8 mouse cellular contexts compared by ENCODE assay signal in the genomic region with DNA sequence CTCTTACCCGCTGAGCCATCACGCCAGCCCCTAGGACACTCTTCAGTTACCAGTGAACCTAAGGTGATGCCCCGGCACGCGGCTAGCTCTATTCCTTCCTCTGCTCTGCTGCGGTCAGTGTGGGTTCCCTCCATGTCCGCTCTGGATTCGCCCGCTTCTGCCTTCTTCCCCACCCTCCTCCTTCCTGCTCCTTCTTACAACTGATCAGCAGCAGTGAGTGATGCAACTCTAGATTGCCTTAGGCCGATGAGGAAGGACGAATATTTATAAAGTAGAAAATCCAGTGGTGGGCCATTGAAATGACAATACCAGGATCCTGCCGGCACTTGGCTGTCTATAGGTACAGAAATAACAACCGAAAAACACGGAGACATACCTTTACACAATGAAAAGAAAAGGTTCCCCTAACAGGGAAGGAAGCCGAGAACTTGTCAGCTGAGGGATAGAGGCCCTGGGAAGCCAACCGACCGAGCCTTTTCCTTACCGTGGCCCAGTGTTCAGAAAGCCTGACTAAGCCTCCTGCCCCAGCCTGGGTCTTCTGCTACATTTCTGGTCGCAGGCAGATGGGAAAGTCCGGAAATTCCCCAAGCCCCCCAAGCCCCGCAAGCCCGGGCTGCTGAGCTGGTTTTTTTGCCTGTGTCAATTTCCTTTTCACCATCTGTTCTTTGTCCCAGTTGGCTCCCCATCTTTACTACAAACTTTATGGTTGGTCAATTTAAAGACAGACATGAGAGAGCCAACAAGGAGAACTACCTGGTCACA. TPM values are rescaled to one million over a fixed set of nuclear protein-coding genes. Genes with fewer than 3 reads are reported as not detected.
DNase-seq lines count a peak whose midpoint lies in the region; ATAC-seq lines count a peak whose summit lies in the region.

No protein-coding gene starts in this region.

- H3K4me1 ChIP-seq in embryonic facial prominence, embryonic 13.5 days: peaks cover 20% of the 10 kb centered on the region
- H3K4me1 ChIP-seq in hindbrain, embryonic 14.5 days (replicated peaks; ENCODE audit: control insufficient read depth, insufficient read depth, low read length): peaks cover 13% of the 10 kb centered on the region; the same call in 1 of the 2 replicates
- peaks cover 18% of the 10 kb centered on the region for H3K4me1 ChIP-seq in lung, embryonic 16.5 days (replicated peaks; ENCODE audit: control insufficient read depth, insufficient read depth, low read length)
- peaks cover 24% of the 10 kb centered on the region for H3K4me1 ChIP-seq in stomach, embryonic 15.5 days

- peak overlapping the region; percentile 64 for H3K9ac ChIP-seq in embryonic facial prominence, embryonic 13.5 days
- H3K9ac ChIP-seq in hindbrain, embryonic 14.5 days: peak overlapping the region; percentile 35
- peak overlapping the region; percentile 63 for H3K9ac ChIP-seq in lung, embryonic 16.5 days (ENCODE audit: low read length)
- H3K9ac ChIP-seq in stomach, embryonic 15.5 days: no peak overlapping the region

- peak; percentile 8 for DNase-seq in gastrocnemius, adult 18-20 months (ENCODE audit: low spot score)
- DNase-seq in gastrocnemius, postnatal 4 days (ENCODE audit: low spot score in 2 of 2): no peak
- DNase-seq in hindbrain, embryonic 14.5 days (ENCODE audit: low spot score): no peak
- no peak for DNase-seq in adrenal gland, adult 18-20 months (ENCODE audit: low spot score in 2 of 2)
- DNase-seq in urinary bladder, postnatal 14 days (ENCODE audit: low spot score): no peak

- H3K4me3 ChIP-seq in embryonic facial prominence, embryonic 13.5 days: peak overlapping the region; percentile 35
- no peak overlapping the region for H3K4me3 ChIP-seq in hindbrain, embryonic 14.5 days (replicated peaks; ENCODE audit: low read length)
- H3K4me3 ChIP-seq in lung, embryonic 16.5 days (ENCODE audit: low read length): peak overlapping the region; percentile 42
- peak overlapping the region; percentile 26 for H3K4me3 ChIP-seq in stomach, embryonic 15.5 days (replicated peaks)

- 64% methylated on average over 22 of the region's 22 CpGs for WGBS in embryonic facial prominence, embryonic 13.5 days
- WGBS in hindbrain, embryonic 14.5 days: 77% methylated on average over 22 of the region's 22 CpGs
- 70% methylated on average over 22 of the region's 22 CpGs for WGBS in lung, embryonic 16.5 days
- WGBS in stomach, embryonic 15.5 days: 66% methylated on average over 22 of the region's 22 CpGs

- H3K36me3 ChIP-seq in embryonic facial prominence, embryonic 13.5 days: 0 out of 2 replicates have a peak, but pooled peaks cover under 1% of the 10 kb centered on the region
- no peaks in the 10 kb centered on the region for H3K36me3 ChIP-seq in hindbrain, embryonic 14.5 days (replicated peaks; ENCODE audit: control insufficient read depth, insufficient read depth)
- H3K36me3 ChIP-seq in lung, embryonic 16.5 days (ENCODE audit: control insufficient read depth, insufficient read depth, low read length): no peaks in the 10 kb centered on the region
- H3K36me3 ChIP-seq in stomach, embryonic 15.5 days: no peaks in the 10 kb centered on the region

- no peaks in the 10 kb centered on the region for H3K9me3 ChIP-seq in embryonic facial prominence, embryonic 13.5 days
- no peaks in the 10 kb centered on the region for H3K9me3 ChIP-seq in hindbrain, embryonic 14.5 days (ENCODE audit: control insufficient read depth, low read length)
- H3K9me3 ChIP-seq in lung, embryonic 16.5 days (ENCODE audit: control insufficient read depth, low read length): no peaks in the 10 kb centered on the region
- no peaks in the 10 kb centered on the region for H3K9me3 ChIP-seq in stomach, embryonic 15.5 days

- H3K4me2 ChIP-seq in embryonic facial prominence, embryonic 13.5 days: peak overlapping the region; percentile 61
- peak overlapping the region; percentile 37 for H3K4me2 ChIP-seq in hindbrain, embryonic 14.5 days (replicated peaks)
- H3K4me2 ChIP-seq in lung, embryonic 16.5 days (ENCODE audit: low read depth, low read length): peak overlapping the region; percentile 63
- peak overlapping the region; percentile 61 for H3K4me2 ChIP-seq in stomach, embryonic 15.5 days

- H3K27ac ChIP-seq in embryonic facial prominence, embryonic 13.5 days: peak overlapping the region; percentile 80
- H3K27ac ChIP-seq in hindbrain, embryonic 14.5 days: 0 out of 2 replicates have a peak overlapping the region, but pooled peaks have one; percentile 9
- peak overlapping the region; percentile 79 for H3K27ac ChIP-seq in lung, embryonic 16.5 days (ENCODE audit: low read length)
- H3K27ac ChIP-seq in stomach, embryonic 15.5 days: peak overlapping the region; percentile 84

- no peaks in the 10 kb centered on the region for H3K27me3 ChIP-seq in embryonic facial prominence, embryonic 13.5 days
- H3K27me3 ChIP-seq in hindbrain, embryonic 14.5 days (ENCODE audit: control insufficient read depth, insufficient read depth, low read length): no peaks in the 10 kb centered on the region
- H3K27me3 ChIP-seq in lung, embryonic 16.5 days (ENCODE audit: control insufficient read depth, insufficient read depth, low read depth, low read length): no peaks in the 10 kb centered on the region
- no peaks in the 10 kb centered on the region for H3K27me3 ChIP-seq in stomach, embryonic 15.5 days (replicated peaks)

- no peak for ATAC-seq in embryonic facial prominence, embryonic 13.5 days (ENCODE audit: insufficient number of reproducible peaks, insufficient read depth, low FRiP score, low TSS enrichment, low read depth)
- no peak for ATAC-seq in hindbrain, embryonic 14.5 days (ENCODE audit: low FRiP score)
- ATAC-seq in lung, embryonic 16.5 days (ENCODE audit: low read depth): 0 out of 2 replicates have a peak, but pooled peaks have one; percentile 9
- no peak for ATAC-seq in stomach, embryonic 15.5 days (ENCODE audit: insufficient read depth, low FRiP score, low read depth)

RNA-seq across cellular contexts. Expression of gene Yy1, which starts 27.7 kb away (rescaled TPM):
- total RNA-seq in gastrocnemius, adult 18-20 months (2021): 10 to 100 TPM; 30.3 to 39.0 TPM
- 10 to 100 TPM; 36.7 to 43.8 TPM for total RNA-seq in gastrocnemius, postnatal 4 days (2021)
- polyA plus RNA-seq in embryonic facial prominence, embryonic 13.5 days (2015; fragmentation: Nextera tagmentation; extraction: Ambion mirVana): 18.6 and 21.3 TPM in 2 replicates
- 14.9 and 16.0 TPM in 2 replicates for polyA plus RNA-seq in hindbrain, embryonic 14.5 days (2014; fragmentation: Nextera tagmentation; extraction: Ambion mirVana)
- polyA plus RNA-seq in lung, embryonic 16.5 days (2015; fragmentation: Nextera tagmentation; extraction: Ambion mirVana): 14.6 and 14.9 TPM in 2 replicates
- polyA plus RNA-seq in stomach, embryonic 15.5 days (2015; fragmentation: Nextera tagmentation; extraction: Ambion mirVana): 17.0 and 17.9 TPM in 2 replicates
- total RNA-seq in adrenal gland, adult 18-20 months (2021): 10 to 100 TPM; 55.5 to 79.9 TPM

Comparison
In these comparisons a context has a peak if more than half of its experiments do, and no peak if none do; other contexts are left out.
1. H3K27ac ChIP-seq: peak in every context shown above with its lines; median percentile 84 in stomach, embryonic 15.5 days; 80 in embryonic facial prominence, embryonic 13.5 days; 79 in lung, embryonic 16.5 days; 9 in hindbrain, embryonic 14.5 days.